Mouse (Mus musculus): Measurements from ENCODE around the gene Pcgf6.

DNA sequence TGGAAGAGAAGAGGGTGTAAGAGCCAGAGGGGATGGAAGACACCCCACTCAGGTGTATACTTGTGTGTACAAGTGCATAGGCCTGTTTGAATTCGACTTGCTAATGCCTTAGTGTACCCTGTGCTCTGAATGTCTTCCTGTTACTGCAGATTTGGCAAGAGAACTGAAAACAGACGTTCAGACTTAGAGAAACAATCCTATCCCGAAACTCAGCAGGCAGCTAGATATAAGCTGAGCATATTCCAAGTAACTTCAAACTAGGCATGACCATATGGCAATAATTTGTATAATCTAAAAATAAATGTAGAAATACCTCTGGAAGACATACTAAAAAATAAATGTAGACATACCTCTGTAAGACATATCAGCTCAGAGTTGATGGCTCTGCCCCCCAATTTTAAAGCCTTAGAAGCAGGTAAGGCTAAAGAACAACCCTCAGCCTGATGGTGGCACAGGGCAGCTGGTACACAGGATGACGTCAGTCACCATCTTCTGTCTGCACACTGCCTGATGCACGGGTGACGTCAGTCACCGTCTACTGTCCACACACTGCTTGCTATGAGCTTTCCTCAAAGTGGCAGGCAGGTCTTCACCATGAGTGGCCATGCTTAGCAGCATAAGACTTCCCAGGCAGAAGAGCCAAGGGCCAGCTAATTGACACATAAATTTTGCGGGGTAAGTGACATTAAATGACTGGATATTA lies 52.4 kb downstream of the Pcgf6 start:
- TF ChIP-seq CTCF (IDR thresholded peaks at IDR 0.05; ENCODE audit: insufficient read depth, low read depth, low read length) (no peak), POLR2A (IDR thresholded peaks at IDR 0.05; ENCODE audit: insufficient read depth, low read depth, low read length) (no peak)
